Mouse (Mus musculus) kidney, embryonic 15.5 days (tissue): ENCODE results near the gene Actn1. TPM values are rescaled to one million over a fixed set of nuclear protein-coding genes. Genes with fewer than 3 reads are reported as not detected.

Source experiments
- ATAC-seq: fragments of 200-750 bp; cut with Nextera tagmentation; replicated peaks from 2 replicates; pipeline ENCODE4 v1.8.0; 2017; ENCODE audit warnings: moderate TSS enrichment; ENCODE audit not compliant: low FRiP score
- H3K27ac ChIP-seq: fragments of 300-500 bp; sonication (generic); 2 replicates; pipeline ENCODE4 v1.5.1; 2015; ENCODE audit warnings: mild to moderate bottlenecking, inconsistent platforms
- H3K27me3 ChIP-seq: fragments of 300-500 bp; sonication (generic); 2 replicates; pipeline ENCODE4 v1.6.1; 2015; ENCODE audit warnings: inconsistent platforms
- H3K36me3 ChIP-seq: fragments of 300-500 bp; sonication (generic); 2 replicates; pipeline ENCODE4 v1.6.1; 2015; ENCODE audit warnings: inconsistent platforms
- H3K4me1 ChIP-seq: fragments of 300-500 bp; sonication (generic); 2 replicates; pipeline ENCODE4 v1.6.1; 2015; ENCODE audit warnings: inconsistent platforms
- H3K4me2 ChIP-seq: fragments of 300-500 bp; sonication (generic); 2 replicates; pipeline ENCODE4 v1.6.1; 2015; ENCODE audit warnings: moderate library complexity, mild to moderate bottlenecking, inconsistent platforms
- H3K4me3 ChIP-seq: fragments of 300-500 bp; sonication (generic); replicated peaks from 2 replicates; pipeline ENCODE4 v1.5.1; 2015; ENCODE audit warnings: mild to moderate bottlenecking, inconsistent platforms
- H3K9ac ChIP-seq: fragments of 300-500 bp; sonication (generic); 2 replicates; pipeline ENCODE4 v1.6.1; 2015; ENCODE audit warnings: mild to moderate bottlenecking, inconsistent platforms
- H3K9me3 ChIP-seq: fragments of 300-500 bp; sonication (generic); replicated peaks from 2 replicates; pipeline ENCODE4 v1.6.1; 2016; ENCODE audit warnings: inconsistent platforms
- WGBS: fragments of 180-500 bp; shearing (Covaris S2); methylation state at CpG from one replicate; pipeline ENCODE4 v1.1.7; 2015; ENCODE audit warnings: mixed read lengths; 5-methylcytosine and 5-hydroxymethylcytosine counted together
- polyA plus RNA-seq: library from polyadenylated mRNA; unstranded; fragments of >200 nt; fragmentation: Nextera tagmentation; extraction: Ambion mirVana; gene quantifications from 2 replicates; pipeline ENCODE4 v1.2.1, GENCODE M21; 2015

Actn1 gene
- polyA plus RNA-seq, 1 experiment from 2014 or later, result 47.6 TPM

DNA sequence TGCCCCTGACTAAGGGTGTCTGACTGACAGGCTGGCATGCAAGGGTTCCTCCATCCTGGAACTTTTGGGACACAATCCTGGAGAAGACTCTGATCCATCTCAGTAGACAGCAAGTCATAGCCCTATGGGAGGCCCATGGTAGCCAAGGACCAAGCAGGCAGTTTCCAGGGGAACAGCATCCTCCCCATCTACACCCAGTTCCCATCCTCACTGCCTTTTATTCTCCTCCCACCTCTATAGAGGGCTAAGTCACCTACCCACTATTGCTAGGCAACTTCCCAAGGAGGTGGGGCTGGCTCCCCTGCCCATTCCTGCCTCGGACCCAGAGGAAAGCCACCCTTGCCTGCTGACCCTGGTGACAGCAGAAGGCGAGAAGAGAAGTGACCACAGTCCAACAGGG is 8.2 kb downstream of the Actn1 start:
- WGBS, result 55% methylated on average over 2 of the region's 2 CpGs
- Histone ChIP-seq H3K9me3 (no peaks in the 10 kb centered on the region), H3K4me2 (no peak overlapping the region), H3K27ac (no peak overlapping the region), H3K9ac (no peak overlapping the region), H3K27me3 (no peaks in the 10 kb centered on the region), H3K4me1 (peaks cover 74% of the 10 kb centered on the region), H3K36me3 (0 out of 2 replicates have a peak, but pooled peaks cover 5% of the 10 kb centered on the region), H3K4me3 (no peak overlapping the region)
- ATAC-seq, result no peak

DNA sequence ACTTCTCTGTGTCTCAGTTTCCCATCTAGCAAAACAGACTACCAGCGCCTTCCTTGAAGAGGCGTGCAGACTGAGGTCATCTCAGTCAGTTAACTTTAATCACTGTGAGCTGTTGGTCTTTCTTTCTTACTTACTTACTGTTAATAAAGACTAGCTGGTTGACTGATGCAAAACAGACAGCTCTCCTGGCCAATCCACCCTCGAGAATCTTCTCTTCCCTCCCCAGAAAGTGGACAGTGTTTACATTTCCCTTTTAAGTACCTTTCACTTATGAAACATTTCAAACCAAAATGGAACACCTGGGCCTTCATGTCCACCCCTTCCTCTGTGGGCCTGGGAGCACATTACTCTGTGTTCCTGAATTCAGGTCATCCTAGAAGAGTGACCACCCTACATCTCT is 8.6 kb downstream of the Actn1 start:
- H3K4me1 ChIP-seq, result peaks cover 74% of the 10 kb centered on the region
- H3K9ac ChIP-seq, result no peak overlapping the region
- H3K27me3 ChIP-seq, result no peaks in the 10 kb centered on the region
- H3K4me2 ChIP-seq, result no peak overlapping the region
- no peak for ATAC-seq
- no peak overlapping the region for H3K4me3 ChIP-seq
- H3K36me3 ChIP-seq, result 0 out of 2 replicates have a peak, but pooled peaks cover 5% of the 10 kb centered on the region
- 39% methylated on average over 3 of the region's 3 CpGs for WGBS
- no peak overlapping the region for H3K27ac ChIP-seq
- H3K9me3 ChIP-seq, result no peaks in the 10 kb centered on the region

DNA sequence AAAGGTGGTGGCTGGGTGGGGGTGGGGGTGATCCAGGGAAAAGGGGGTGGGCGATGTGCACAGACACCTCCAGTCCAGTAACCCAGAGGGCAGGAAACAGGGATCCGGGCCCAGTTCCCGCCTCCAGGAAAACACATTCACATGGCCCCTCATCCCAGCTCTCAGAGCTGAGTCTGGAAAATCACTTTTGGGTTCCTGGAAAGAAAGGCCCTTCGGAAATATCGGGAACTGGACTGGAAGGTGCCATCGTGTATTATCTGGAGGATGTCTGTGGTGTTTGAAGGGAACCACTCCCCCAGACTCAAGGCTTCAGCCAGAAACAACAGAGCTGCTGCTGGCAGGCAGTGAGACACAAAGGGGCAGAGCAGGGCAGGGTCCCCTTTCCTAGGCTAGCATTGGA is 10.6 kb downstream of the Actn1 start:
- H3K4me3 ChIP-seq, result no peak overlapping the region
- no peak overlapping the region for H3K4me2 ChIP-seq
- ATAC-seq, result no peak
- H3K4me1 ChIP-seq, result peaks cover 83% of the 10 kb centered on the region
- 42% methylated on average over 6 of the region's 6 CpGs for WGBS
- no peak overlapping the region for H3K27ac ChIP-seq
- no peaks in the 10 kb centered on the region for H3K27me3 ChIP-seq
- 0 out of 2 replicates have a peak, but pooled peaks cover 5% of the 10 kb centered on the region for H3K36me3 ChIP-seq
- no peaks in the 10 kb centered on the region for H3K9me3 ChIP-seq
- H3K9ac ChIP-seq, result no peak overlapping the region

DNA sequence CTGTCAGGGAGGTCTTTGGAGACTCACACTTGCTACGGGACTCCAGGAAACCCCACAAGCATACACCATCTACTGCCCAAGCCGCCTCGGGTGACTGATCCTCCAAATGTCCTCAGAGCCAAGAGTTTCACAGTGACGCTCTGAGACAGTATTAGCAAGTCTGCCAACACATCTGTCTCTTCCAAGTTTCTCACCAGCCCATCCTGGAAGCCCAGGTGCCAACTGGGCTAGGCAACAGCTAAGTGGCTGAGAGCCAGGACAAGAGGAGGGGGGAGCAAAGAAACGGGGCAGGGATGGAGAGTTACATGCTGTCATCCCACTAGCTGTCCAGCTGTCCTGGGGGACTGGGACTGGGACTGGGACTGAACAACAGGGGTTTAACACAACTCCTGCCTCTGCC is 13.1 kb downstream of the Actn1 start:
- Histone ChIP-seq H3K9ac (no peak overlapping the region), H3K4me3 (no peak overlapping the region), H3K4me1 (peaks cover 79% of the 10 kb centered on the region), H3K27ac (no peak overlapping the region), H3K27me3 (no peaks in the 10 kb centered on the region), H3K4me2 (no peak overlapping the region), H3K9me3 (no peaks in the 10 kb centered on the region), H3K36me3 (0 out of 2 replicates have a peak, but pooled peaks cover 8% of the 10 kb centered on the region)
- no peak for ATAC-seq
- WGBS, result 56% methylated on average over 5 of the region's 5 CpGs

DNA sequence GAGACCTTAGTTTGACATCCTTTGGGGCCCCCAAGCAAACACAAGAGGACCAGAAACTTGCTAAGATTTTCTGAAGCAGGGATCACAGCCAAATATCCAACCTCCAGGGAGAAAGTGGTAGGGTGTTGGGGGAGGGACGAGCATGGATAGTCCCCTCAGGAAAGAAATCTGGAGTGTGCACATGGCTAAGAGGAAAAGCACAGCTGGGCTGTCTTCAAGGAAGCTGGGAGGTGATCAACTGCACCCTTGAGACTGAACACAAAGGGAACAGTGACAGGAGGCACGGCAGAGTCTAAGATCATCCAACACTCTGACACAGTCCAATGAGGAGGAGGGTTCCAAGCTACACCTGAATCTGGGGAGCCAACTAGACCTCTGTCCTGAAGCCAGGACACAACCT is 13.7 kb downstream of the Actn1 start:
- no peaks in the 10 kb centered on the region for H3K27me3 ChIP-seq
- no peak overlapping the region for H3K27ac ChIP-seq
- H3K9me3 ChIP-seq, result no peaks in the 10 kb centered on the region
- H3K36me3 ChIP-seq, result 0 out of 2 replicates have a peak, but pooled peaks cover 8% of the 10 kb centered on the region
- no peak overlapping the region for H3K4me2 ChIP-seq
- WGBS, result 18% methylated on average over 2 of the region's 2 CpGs
- H3K4me3 ChIP-seq, result no peak overlapping the region
- ATAC-seq, result 0 out of 2 replicates have a peak, but pooled peaks have one; percentile 31
- H3K4me1 ChIP-seq, result peaks cover 73% of the 10 kb centered on the region
- H3K9ac ChIP-seq, result no peak overlapping the region

DNA sequence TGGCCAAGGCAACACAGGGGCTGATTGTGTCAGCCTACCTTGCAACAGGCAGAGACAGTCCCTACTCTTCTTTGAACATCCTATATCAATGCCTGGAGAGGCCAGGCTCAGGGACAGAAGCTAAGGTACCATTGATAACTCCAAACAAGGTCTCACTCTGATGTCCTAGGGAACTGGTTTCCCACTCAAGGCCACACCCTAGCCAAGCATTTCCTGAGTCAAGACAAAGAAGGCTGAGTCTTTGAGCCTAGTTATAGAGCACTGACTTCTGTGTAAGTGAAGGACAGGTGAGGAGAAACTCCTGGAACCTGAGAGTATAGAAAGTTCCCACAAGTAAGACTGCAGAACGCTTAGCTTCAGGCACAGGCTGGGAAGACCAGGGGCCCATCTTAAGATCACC is 15.4 kb downstream of the Actn1 start:
- Histone ChIP-seq H3K4me3 (no peak overlapping the region), H3K9ac (no peak overlapping the region), H3K27ac (no peak overlapping the region), H3K36me3 (0 out of 2 replicates have a peak, but pooled peaks cover 8% of the 10 kb centered on the region), H3K4me2 (no peak overlapping the region), H3K4me1 (peaks cover 64% of the 10 kb centered on the region), H3K9me3 (no peaks in the 10 kb centered on the region), H3K27me3 (no peaks in the 10 kb centered on the region)
- no peak for ATAC-seq
- WGBS, result 93% methylated on average over 1 of the region's 1 CpGs

DNA sequence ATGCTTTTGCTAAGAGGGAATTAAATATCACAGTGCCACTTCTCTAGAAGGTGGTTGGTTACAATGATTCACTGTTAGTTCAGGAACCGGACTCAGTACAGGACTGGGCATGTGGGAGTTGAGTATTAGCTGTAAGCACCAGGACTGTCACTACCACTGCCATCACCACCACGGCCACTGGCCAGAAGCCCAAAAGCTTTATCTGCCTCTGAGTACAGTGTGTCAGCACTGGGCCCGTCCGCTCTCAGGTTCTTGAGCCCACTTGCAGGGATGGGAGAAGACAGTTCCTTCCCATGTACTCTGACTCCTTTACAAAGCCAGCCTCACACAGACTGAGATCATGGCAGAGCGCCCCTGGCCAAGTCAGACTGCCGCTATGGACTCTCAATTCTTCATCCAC is 16.0 kb downstream of the Actn1 start:
- 0 out of 2 replicates have a peak, but pooled peaks cover 8% of the 10 kb centered on the region for H3K36me3 ChIP-seq
- H3K27ac ChIP-seq, result no peak overlapping the region
- no peak overlapping the region for H3K9ac ChIP-seq
- no peaks in the 10 kb centered on the region for H3K9me3 ChIP-seq
- H3K4me2 ChIP-seq, result no peak overlapping the region
- no peaks in the 10 kb centered on the region for H3K27me3 ChIP-seq
- ATAC-seq, result no peak
- no peak overlapping the region for H3K4me3 ChIP-seq
- H3K4me1 ChIP-seq, result peaks cover 64% of the 10 kb centered on the region
- 84% methylated on average over 6 of the region's 6 CpGs for WGBS

DNA sequence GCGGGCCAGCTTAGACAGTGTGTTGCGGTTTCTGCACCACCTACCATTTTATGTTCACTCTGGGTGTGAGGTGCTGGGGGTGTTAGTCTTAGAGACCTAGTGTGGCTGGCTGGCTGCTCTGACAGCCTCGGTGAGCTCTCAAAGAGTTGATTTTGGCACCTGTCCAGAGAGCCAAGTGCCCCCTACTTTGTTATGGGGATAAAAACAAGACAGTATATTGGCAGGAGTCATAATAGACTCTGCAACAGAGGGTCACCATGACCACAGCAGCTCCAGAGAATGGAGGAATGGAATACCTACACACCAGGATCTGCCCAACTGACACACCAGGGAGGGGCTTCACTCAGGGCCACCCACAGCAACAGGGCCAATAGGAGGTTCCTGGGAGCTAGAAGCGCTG is 16.8 kb downstream of the Actn1 start:
- Histone ChIP-seq H3K4me1 (peaks cover 66% of the 10 kb centered on the region), H3K27ac (no peak overlapping the region), H3K4me2 (no peak overlapping the region), H3K4me3 (no peak overlapping the region), H3K9ac (no peak overlapping the region), H3K27me3 (no peaks in the 10 kb centered on the region), H3K9me3 (no peaks in the 10 kb centered on the region), H3K36me3 (0 out of 2 replicates have a peak, but pooled peaks cover 8% of the 10 kb centered on the region)
- 60% methylated on average over 4 of the region's 4 CpGs for WGBS
- ATAC-seq, result no peak

DNA sequence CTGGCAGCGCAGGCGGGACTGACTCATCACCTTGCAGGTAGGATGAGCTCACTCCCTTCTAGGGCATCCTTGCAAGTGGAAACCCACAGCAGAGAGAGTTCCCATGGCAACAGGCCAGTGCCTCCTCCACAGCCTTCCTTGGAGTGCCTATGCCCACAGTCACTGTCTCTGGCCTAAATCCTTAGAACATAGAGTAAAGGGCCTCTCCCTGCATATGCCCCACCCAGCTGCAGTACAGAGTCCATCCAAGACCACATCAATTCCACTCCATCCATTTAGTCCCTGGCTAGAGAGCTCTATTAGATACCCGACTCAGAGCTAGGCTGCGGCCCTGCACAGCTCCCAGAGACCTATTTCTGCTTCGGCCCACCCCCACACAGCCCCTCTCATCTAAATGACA is 20.7 kb downstream of the Actn1 start:
- peaks cover 53% of the 10 kb centered on the region for H3K4me1 ChIP-seq
- 76% methylated on average over 5 of the region's 5 CpGs for WGBS
- H3K9ac ChIP-seq, result no peak overlapping the region
- H3K9me3 ChIP-seq, result 0 out of 2 replicates have a peak, but pooled peaks cover 3% of the 10 kb centered on the region
- no peaks in the 10 kb centered on the region for H3K27me3 ChIP-seq
- H3K4me2 ChIP-seq, result no peak overlapping the region
- ATAC-seq, result no peak
- H3K27ac ChIP-seq, result no peak overlapping the region
- peaks cover 14% of the 10 kb centered on the region for H3K36me3 ChIP-seq
- no peak overlapping the region for H3K4me3 ChIP-seq

DNA sequence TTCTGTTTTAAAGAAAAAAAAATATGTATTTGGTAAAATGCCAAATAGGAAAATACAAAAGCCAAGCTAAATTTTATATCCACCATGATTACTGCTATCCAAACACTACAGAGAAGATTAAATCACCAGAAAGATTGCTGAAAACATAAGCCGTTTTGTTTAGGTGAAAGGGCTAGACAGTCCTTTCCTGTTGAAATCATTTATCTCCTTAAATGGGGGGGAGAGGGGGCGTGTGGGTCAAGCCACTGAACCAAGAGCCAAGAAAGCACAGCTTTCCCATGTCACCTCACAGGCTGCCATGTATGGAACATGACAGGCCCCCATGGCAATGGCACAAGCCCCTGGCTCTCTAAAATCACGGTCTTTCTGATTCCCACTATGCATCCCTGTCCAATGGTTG is 21.6 kb downstream of the Actn1 start:
- peak overlapping the region; percentile 56 for H3K27ac ChIP-seq
- H3K27me3 ChIP-seq, result no peaks in the 10 kb centered on the region
- H3K4me2 ChIP-seq, result no peak overlapping the region
- no peak overlapping the region for H3K4me3 ChIP-seq
- WGBS, result 23% methylated on average over 3 of the region's 3 CpGs
- H3K9me3 ChIP-seq, result 0 out of 2 replicates have a peak, but pooled peaks cover 3% of the 10 kb centered on the region
- peaks cover 17% of the 10 kb centered on the region for H3K36me3 ChIP-seq
- H3K9ac ChIP-seq, result no peak overlapping the region
- ATAC-seq, result peak; percentile 29; the same call in 1 of the 2 replicates
- peaks cover 44% of the 10 kb centered on the region for H3K4me1 ChIP-seq

DNA sequence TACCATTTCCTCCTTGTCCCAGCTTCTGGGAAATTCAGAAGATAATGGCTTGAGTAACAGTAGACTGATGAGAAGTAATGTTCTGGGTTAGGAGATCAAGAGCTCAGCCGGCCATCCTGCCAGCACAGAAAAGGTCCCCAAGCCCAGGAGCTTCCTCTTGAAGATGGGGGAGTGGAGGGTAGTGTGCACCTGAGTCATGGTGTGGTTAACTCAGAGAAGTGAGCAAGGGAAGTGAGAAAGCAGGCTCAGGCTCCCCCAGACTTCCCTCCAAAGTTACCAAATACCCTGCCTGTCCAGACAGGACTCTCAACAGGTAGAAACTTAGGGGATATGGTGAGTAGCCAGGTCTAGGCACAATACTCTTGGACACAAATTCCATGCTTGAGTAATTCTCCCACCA is 24.9 kb downstream of the Actn1 start:
- no peak overlapping the region for H3K4me3 ChIP-seq
- no peaks in the 10 kb centered on the region for H3K27me3 ChIP-seq
- H3K4me2 ChIP-seq, result no peak overlapping the region
- 0 out of 2 replicates have a peak, but pooled peaks cover 3% of the 10 kb centered on the region for H3K9me3 ChIP-seq
- peaks cover 59% of the 10 kb centered on the region for H3K4me1 ChIP-seq
- peaks cover 17% of the 10 kb centered on the region for H3K36me3 ChIP-seq
- H3K27ac ChIP-seq, result no peak overlapping the region
- H3K9ac ChIP-seq, result no peak overlapping the region
- ATAC-seq, result no peak
- 85% methylated on average over 1 of the region's 1 CpGs for WGBS

DNA sequence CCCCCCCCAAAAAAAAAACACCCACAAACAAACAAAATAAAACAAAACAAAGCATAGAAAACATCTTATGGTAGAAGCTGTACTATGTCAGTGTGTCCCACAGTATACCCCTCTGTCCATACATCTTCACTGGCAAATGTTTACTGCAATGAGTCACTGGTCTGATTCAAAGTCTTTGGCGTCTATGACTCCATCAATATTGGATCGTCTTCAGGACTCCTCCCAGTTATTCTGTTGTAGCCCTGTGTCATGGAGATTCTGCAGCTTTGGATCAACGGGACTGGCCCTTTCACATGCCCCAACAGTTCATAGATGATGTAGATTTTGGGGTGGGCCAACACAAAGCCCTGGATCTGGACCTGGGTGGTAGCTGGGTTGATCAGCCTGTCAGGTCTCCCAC is 25.9 kb downstream of the Actn1 start:
- Histone ChIP-seq H3K27me3 (no peaks in the 10 kb centered on the region), H3K4me1 (peaks cover 59% of the 10 kb centered on the region), H3K9me3 (0 out of 2 replicates have a peak, but pooled peaks cover 3% of the 10 kb centered on the region), H3K4me2 (no peak overlapping the region), H3K27ac (no peak overlapping the region), H3K36me3 (peaks cover 17% of the 10 kb centered on the region), H3K4me3 (no peak overlapping the region), H3K9ac (no peak overlapping the region)
- ATAC-seq, result no peak
- WGBS, result 96% methylated on average over 3 of the region's 3 CpGs

DNA sequence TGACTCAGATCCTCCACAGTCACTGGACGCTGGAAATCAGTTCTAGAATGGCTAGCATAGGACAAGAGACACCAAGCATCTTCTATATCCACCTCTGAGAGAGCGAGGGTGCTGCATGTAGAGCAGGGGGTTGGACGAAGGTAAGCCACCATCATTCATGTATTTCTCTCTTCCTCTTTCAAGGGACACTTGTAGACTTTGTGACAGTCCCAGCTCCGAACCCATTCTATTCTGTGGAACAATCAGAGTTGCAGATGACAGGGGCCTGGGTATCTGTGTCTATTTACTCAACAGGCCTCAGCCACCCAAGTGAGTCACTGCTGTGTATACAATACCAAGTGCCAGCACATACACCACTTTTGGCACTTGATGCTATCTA is 27.3 kb downstream of the Actn1 start:
- Histone ChIP-seq H3K4me1 (peaks cover 61% of the 10 kb centered on the region), H3K27me3 (no peaks in the 10 kb centered on the region), H3K9me3 (0 out of 2 replicates have a peak, but pooled peaks cover 3% of the 10 kb centered on the region), H3K4me3 (no peak overlapping the region), H3K36me3 (peaks cover 17% of the 10 kb centered on the region), H3K27ac (no peak overlapping the region), H3K9ac (no peak overlapping the region), H3K4me2 (no peak overlapping the region)
- WGBS, result 89% methylated on average over 4 of the region's 4 CpGs
- ATAC-seq, result no peak
